Comparison of ENCODE assay signal across 7 mouse cellular contexts in genomic region chrX:112601306-112602120, GRCm38 (mm10). TPM values are rescaled to one million over a fixed set of nuclear protein-coding genes. Genes with fewer than 3 reads are reported as not detected.
DNase-seq lines count a peak whose midpoint lies in the region; ATAC-seq and TF ChIP-seq lines count a peak whose summit lies in the region.

No protein-coding gene starts in this region.

- WGBS in kidney, embryonic 14.5 days = 33% methylated on average over 63 of the region's 81 CpGs
- WGBS in midbrain, postnatal 0 days = 14% methylated on average over 41 of the region's 81 CpGs

- H3K4me3 ChIP-seq in kidney, embryonic 14.5 days (ENCODE audit: low read length) = peak overlapping the region; percentile 55
- H3K4me3 ChIP-seq in midbrain, postnatal 0 days (ENCODE audit: low read depth, low read length) = peak overlapping the region; percentile 63

- no peak for TF ChIP-seq CTCF in midbrain, postnatal 0 days (IDR thresholded peaks at IDR 0.05)

- no peaks in the 10 kb centered on the region for H3K9me3 ChIP-seq in kidney, embryonic 14.5 days (ENCODE audit: control insufficient read depth, low read length)
- H3K9me3 ChIP-seq in midbrain, postnatal 0 days (ENCODE audit: low read length) = no peaks in the 10 kb centered on the region

- no peaks in the 10 kb centered on the region for H3K4me1 ChIP-seq in kidney, embryonic 14.5 days (ENCODE audit: control insufficient read depth, insufficient read depth, low read length)
- H3K4me1 ChIP-seq in midbrain, postnatal 0 days (ENCODE audit: insufficient read depth, low read length) = no peaks in the 10 kb centered on the region

- DNase-seq in brain, adult 2 months (ENCODE audit: low read depth, low spot score) = peak; percentile 58
- DNase-seq in cerebellum, postnatal 14 days = peak; percentile 74 to 75
- DNase-seq in frontal cortex, postnatal 25 days (ENCODE audit: low spot score in 2 of 2) = peak; percentile 5 to 8
- peak; percentile 4 for DNase-seq in liver
- peak; percentile 61 for DNase-seq in midbrain, postnatal 0 days (ENCODE audit: low spot score)
- peak; percentile 1 for DNase-seq in thymus, postnatal 25 days

- H3K27ac ChIP-seq in kidney, embryonic 14.5 days (ENCODE audit: low read depth, low read length) = peak overlapping the region; percentile 37; the same call in 1 of the 2 replicates
- peak overlapping the region; percentile 80 for H3K27ac ChIP-seq in midbrain, postnatal 0 days (ENCODE audit: low read depth, low read length)

- no peaks in the 10 kb centered on the region for H3K27me3 ChIP-seq in kidney, embryonic 14.5 days (ENCODE audit: control insufficient read depth, insufficient read depth, low read length)
- H3K27me3 ChIP-seq in midbrain, postnatal 0 days (ENCODE audit: insufficient read depth, low read length) = no peaks in the 10 kb centered on the region

- H3K9ac ChIP-seq in kidney, embryonic 14.5 days (ENCODE audit: low read depth, low read length) = peak overlapping the region; percentile 69
- H3K9ac ChIP-seq in midbrain, postnatal 0 days (replicated peaks; ENCODE audit: low read length, poor library complexity, severe bottlenecking) = peak overlapping the region; percentile 76

- H3K36me3 ChIP-seq in kidney, embryonic 14.5 days (ENCODE audit: control insufficient read depth, insufficient read depth, low read length) = no peaks in the 10 kb centered on the region
- H3K36me3 ChIP-seq in midbrain, postnatal 0 days (ENCODE audit: insufficient read depth, low read length) = no peaks in the 10 kb centered on the region

- peak; percentile 76 for ATAC-seq in kidney, embryonic 14.5 days (ENCODE audit: low FRiP score, low TSS enrichment)
- peak; percentile 49 for ATAC-seq in midbrain, postnatal 0 days (ENCODE audit: low FRiP score)

- peak overlapping the region; percentile 41 for H3K4me2 ChIP-seq in kidney, embryonic 14.5 days (replicated peaks; ENCODE audit: low read depth, low read length)
- H3K4me2 ChIP-seq in midbrain, postnatal 0 days (ENCODE audit: low read depth, low read length, poor library complexity, severe bottlenecking) = peak overlapping the region; percentile 47

RNA-seq across cellular contexts. Expression of gene Zfp711, which starts 1.2 kb away (rescaled TPM):
- polyA plus RNA-seq in kidney, embryonic 14.5 days (2014; fragmentation: Nextera tagmentation; extraction: Ambion mirVana) = 10.6 and 15.5 TPM in 2 replicates
- 25.4 and 27.2 TPM in 2 replicates for total RNA-seq in midbrain, postnatal 0 days (2014; rRNA removed)
- polyA plus RNA-seq in midbrain, postnatal 0 days (2015; fragmentation: Nextera tagmentation; extraction: Ambion mirVana) = 24.9 and 28.3 TPM in 2 replicates

Comparison
In these comparisons a context has a peak if more than half of its experiments do, and no peak if none do; other contexts are left out.
1. Peak in every context shown above with its lines: DNase-seq, ATAC-seq, H3K4me3 ChIP-seq and H3K27ac ChIP-seq.
2. DNase-seq: peak in every context shown above with its lines; median percentile 74 in cerebellum, postnatal 14 days; 61 in midbrain, postnatal 0 days; 58 in brain, adult 2 months; 6 in frontal cortex, postnatal 25 days; 4 in liver; 1 in thymus, postnatal 25 days.